Mouse (Mus musculus): ENCODE data around the gene Acad9. TPM values are rescaled to one million over a fixed set of nuclear protein-coding genes. Genes with fewer than 3 reads are reported as not detected.

Gene Acad9
- polyA plus RNA-seq, 1 experiment = not detected

DNA sequence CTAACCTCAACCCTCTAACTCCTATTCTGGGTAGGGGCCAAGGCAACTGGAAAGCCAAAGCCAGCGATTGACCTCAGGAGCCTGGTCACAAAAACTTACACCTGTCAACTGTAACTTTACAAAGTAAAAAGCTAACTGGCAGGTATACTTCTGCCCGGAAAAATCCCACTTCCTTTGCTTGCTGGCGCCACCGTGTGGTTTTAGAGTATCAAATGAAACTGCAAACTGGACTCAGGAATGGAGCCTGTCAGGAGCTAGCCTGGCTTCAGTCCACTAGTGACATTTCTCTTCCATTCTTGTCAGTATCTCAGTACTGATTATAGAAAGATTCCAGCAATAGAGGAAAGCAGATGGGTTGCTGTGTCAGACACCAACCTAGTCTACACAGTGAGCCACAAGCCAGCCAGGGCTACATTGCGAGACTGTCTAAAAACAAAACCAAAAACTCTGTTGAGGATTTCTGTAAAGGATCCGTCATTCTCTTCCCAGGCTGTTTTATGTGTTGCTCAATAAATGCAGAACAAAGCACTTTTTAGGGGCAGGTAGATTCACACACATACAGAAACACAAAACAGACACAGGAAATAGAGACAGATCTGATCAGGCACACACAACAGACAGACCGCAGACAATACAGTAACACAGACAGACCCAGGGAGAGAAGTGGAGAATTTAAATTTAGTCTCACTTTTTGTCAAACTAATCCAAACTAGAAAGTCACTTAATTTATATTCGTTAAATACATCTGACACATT is 5.5 kb upstream of the Acad9 start:
- Histone ChIP-seq H3K4me1 (ENCODE audit: control insufficient read depth, insufficient read depth, low read length) (no peaks in the 10 kb centered on the region), H3K4me3 (ENCODE audit: insufficient read depth, low read depth, low read length) (no peak overlapping the region), H3K27ac (ENCODE audit: insufficient read depth, low read depth, low read length) (no peak overlapping the region)
- TF ChIP-seq CTCF (IDR thresholded peaks at IDR 0.05; ENCODE audit: insufficient read depth, low read depth, low read length) = no peak
- WGBS = 33% methylated on average over 8 of the region's 8 CpGs

- no peak for TF ChIP-seq POLR2A (IDR thresholded peaks at IDR 0.05; ENCODE audit: insufficient read depth, low read depth, low read length)
- no peak for TF ChIP-seq CTCF (IDR thresholded peaks at IDR 0.05; ENCODE audit: insufficient read depth, low read depth, low read length)
- Histone ChIP-seq H3K27ac (ENCODE audit: insufficient read depth, low read depth, low read length) (no peak overlapping the region), H3K4me3 (ENCODE audit: insufficient read depth, low read depth, low read length) (no peak overlapping the region), H3K4me1 (ENCODE audit: control insufficient read depth, insufficient read depth, low read length) (peaks cover 5% of the 10 kb centered on the region; the same call in 1 of the 2 replicates)
- WGBS = 94% methylated on average over 1 of the region's 1 CpGs
Observed at GRCm38 (mm10) chr3:36064592-36065061, 1.2 kb upstream of the Acad9 start.

DNA sequence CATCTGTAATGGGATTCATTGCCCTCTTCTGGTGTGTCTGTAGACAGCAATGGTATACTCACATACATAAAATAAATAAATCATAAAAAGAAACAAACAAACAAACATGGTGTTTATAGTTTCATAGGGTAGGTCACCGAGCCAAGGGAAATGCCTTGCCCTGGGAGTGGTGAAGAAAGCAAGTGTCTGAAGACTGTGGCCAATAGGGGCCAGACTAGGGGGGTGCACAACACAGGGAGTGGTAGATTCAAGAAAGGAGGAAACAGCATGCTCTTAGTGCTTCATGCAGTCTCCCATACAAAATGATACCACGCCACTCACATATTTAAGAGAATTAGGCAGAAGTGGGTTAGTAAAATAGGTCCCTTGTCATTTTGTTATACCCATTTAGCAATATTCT is 613 bp upstream of the Acad9 start:
- WGBS = 91% methylated on average over 2 of the region's 2 CpGs
- no peak overlapping the region for H3K4me3 ChIP-seq (ENCODE audit: insufficient read depth, low read depth, low read length)
- peaks cover 5% of the 10 kb centered on the region; the same call in 1 of the 2 replicates for H3K4me1 ChIP-seq (ENCODE audit: control insufficient read depth, insufficient read depth, low read length)
- no peak overlapping the region for H3K27ac ChIP-seq (ENCODE audit: insufficient read depth, low read depth, low read length)
- TF ChIP-seq CTCF (IDR thresholded peaks at IDR 0.05; ENCODE audit: insufficient read depth, low read depth, low read length) (no peak), POLR2A (IDR thresholded peaks at IDR 0.05; ENCODE audit: insufficient read depth, low read depth, low read length) (no peak)

DNA sequence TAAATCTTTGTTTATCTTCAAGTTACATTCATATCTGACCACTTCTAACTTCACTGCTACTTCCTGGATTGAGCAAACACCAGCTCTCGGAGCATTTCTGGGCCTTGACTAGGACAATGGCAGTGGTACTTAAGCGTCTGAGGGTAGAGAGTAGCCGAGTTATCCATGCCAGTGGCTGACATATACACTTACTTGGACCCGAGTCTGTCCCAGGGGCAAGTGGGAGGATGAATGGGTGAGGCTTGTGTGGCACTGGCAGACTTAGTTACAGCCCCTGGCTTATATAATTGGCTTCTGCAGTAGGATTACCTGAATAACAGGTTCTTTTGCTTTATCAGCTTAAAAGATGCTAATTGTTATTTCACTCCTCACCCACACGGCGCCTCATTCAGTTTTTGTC is 2.0 kb downstream of the Acad9 start:
- TF ChIP-seq CTCF (IDR thresholded peaks at IDR 0.05; ENCODE audit: insufficient read depth, low read depth, low read length) = no peak
- no peak for TF ChIP-seq POLR2A (IDR thresholded peaks at IDR 0.05; ENCODE audit: insufficient read depth, low read depth, low read length)
- WGBS = 80% methylated on average over 6 of the region's 6 CpGs
- no peak overlapping the region for H3K4me3 ChIP-seq (ENCODE audit: insufficient read depth, low read depth, low read length)
- H3K27ac ChIP-seq (ENCODE audit: insufficient read depth, low read depth, low read length) = no peak overlapping the region
- peaks cover 5% of the 10 kb centered on the region; the same call in 1 of the 2 replicates for H3K4me1 ChIP-seq (ENCODE audit: control insufficient read depth, insufficient read depth, low read length)

GRCm38 (mm10) chr3:36070436-36070835 is 4.7 kb downstream of the Acad9 start:
- Histone ChIP-seq H3K4me1 (ENCODE audit: control insufficient read depth, insufficient read depth, low read length) (peaks cover 5% of the 10 kb centered on the region; the same call in 1 of the 2 replicates), H3K4me3 (ENCODE audit: insufficient read depth, low read depth, low read length) (no peak overlapping the region), H3K27ac (ENCODE audit: insufficient read depth, low read depth, low read length) (no peak overlapping the region)
- TF ChIP-seq POLR2A (IDR thresholded peaks at IDR 0.05; ENCODE audit: insufficient read depth, low read depth, low read length) (no peak), CTCF (IDR thresholded peaks at IDR 0.05; ENCODE audit: insufficient read depth, low read depth, low read length) (no peak)
- 95% methylated on average over 4 of the region's 4 CpGs for WGBS

GRCm38 (mm10) chr3:36071047-36071446 is 5.3 kb downstream of the Acad9 start:
- TF ChIP-seq POLR2A (IDR thresholded peaks at IDR 0.05; ENCODE audit: insufficient read depth, low read depth, low read length) (no peak), CTCF (IDR thresholded peaks at IDR 0.05; ENCODE audit: insufficient read depth, low read depth, low read length) (no peak)
- Histone ChIP-seq H3K27ac (ENCODE audit: insufficient read depth, low read depth, low read length) (no peak overlapping the region), H3K4me1 (ENCODE audit: control insufficient read depth, insufficient read depth, low read length) (peaks cover 5% of the 10 kb centered on the region; the same call in 1 of the 2 replicates), H3K4me3 (ENCODE audit: insufficient read depth, low read depth, low read length) (no peak overlapping the region)
- WGBS = 87% methylated on average over 5 of the region's 5 CpGs

GRCm38 (mm10) chr3:36074231-36074630 is 8.5 kb downstream of the Acad9 start:
- 94% methylated on average over 6 of the region's 6 CpGs for WGBS
- Histone ChIP-seq H3K4me3 (ENCODE audit: insufficient read depth, low read depth, low read length) (no peak overlapping the region), H3K27ac (ENCODE audit: insufficient read depth, low read depth, low read length) (no peak overlapping the region), H3K4me1 (ENCODE audit: control insufficient read depth, insufficient read depth, low read length) (no peaks in the 10 kb centered on the region)
- TF ChIP-seq CTCF (IDR thresholded peaks at IDR 0.05; ENCODE audit: insufficient read depth, low read depth, low read length) (no peak), POLR2A (IDR thresholded peaks at IDR 0.05; ENCODE audit: insufficient read depth, low read depth, low read length) (no peak)

GRCm38 (mm10) chr3:36075466-36075865 is 9.7 kb downstream of the Acad9 start:
- WGBS = 93% methylated on average over 6 of the region's 6 CpGs
- no peak for TF ChIP-seq CTCF (IDR thresholded peaks at IDR 0.05; ENCODE audit: insufficient read depth, low read depth, low read length)
- TF ChIP-seq POLR2A (IDR thresholded peaks at IDR 0.05; ENCODE audit: insufficient read depth, low read depth, low read length) = no peak

GRCm38 (mm10) chr3:36077386-36077785 is 11.6 kb downstream of the Acad9 start:
- H3K27ac ChIP-seq (ENCODE audit: insufficient read depth, low read depth, low read length) = no peak overlapping the region
- TF ChIP-seq CTCF (IDR thresholded peaks at IDR 0.05; ENCODE audit: insufficient read depth, low read depth, low read length) (no peak), POLR2A (IDR thresholded peaks at IDR 0.05; ENCODE audit: insufficient read depth, low read depth, low read length) (no peak)
- 97% methylated on average over 3 of the region's 3 CpGs for whole genome bisulfite sequencing

More at GRCm38 (mm10) chr3:36075466-36075865, 9.7 kb downstream of the Acad9 start:
- Histone ChIP-seq H3K27ac (ENCODE audit: insufficient read depth, low read depth, low read length) (no peak overlapping the region), H3K4me1 (ENCODE audit: control insufficient read depth, insufficient read depth, low read length) (no peaks in the 10 kb centered on the region), H3K4me3 (ENCODE audit: insufficient read depth, low read depth, low read length) (no peak overlapping the region)

More at GRCm38 (mm10) chr3:36077386-36077785, 11.6 kb downstream of the Acad9 start:
- Histone ChIP-seq H3K4me1 (ENCODE audit: control insufficient read depth, insufficient read depth, low read length) (no peaks in the 10 kb centered on the region), H3K4me3 (ENCODE audit: insufficient read depth, low read depth, low read length) (no peak overlapping the region)

Measured in olfactory bulb, adult 2 months (tissue).